Mouse (Mus musculus) small intestine, adult 2 months (tissue): ENCODE measurements around the gene Sipa1l3.

Source experiments
- CTCF ChIP-seq: fragments of 200-500 bp; IDR thresholded peaks from 2 replicates; pipeline ENCODE4 v1.5.1; 2012; ENCODE audit warnings: low read depth, mild to moderate bottlenecking, control low read depth, inconsistent platforms, low read length, moderate library complexity, mixed read lengths; ENCODE audit not compliant: insufficient replicate concordance, insufficient read length; ENCODE audit errors: extremely low read depth
- POLR2A ChIP-seq: fragments of 200-500 bp; IDR thresholded peaks from 2 replicates; pipeline ENCODE4 v1.6.1; 2012; ENCODE audit warnings: low read depth, mild to moderate bottlenecking, control low read depth, inconsistent platforms, low read length, moderate library complexity

DNA sequence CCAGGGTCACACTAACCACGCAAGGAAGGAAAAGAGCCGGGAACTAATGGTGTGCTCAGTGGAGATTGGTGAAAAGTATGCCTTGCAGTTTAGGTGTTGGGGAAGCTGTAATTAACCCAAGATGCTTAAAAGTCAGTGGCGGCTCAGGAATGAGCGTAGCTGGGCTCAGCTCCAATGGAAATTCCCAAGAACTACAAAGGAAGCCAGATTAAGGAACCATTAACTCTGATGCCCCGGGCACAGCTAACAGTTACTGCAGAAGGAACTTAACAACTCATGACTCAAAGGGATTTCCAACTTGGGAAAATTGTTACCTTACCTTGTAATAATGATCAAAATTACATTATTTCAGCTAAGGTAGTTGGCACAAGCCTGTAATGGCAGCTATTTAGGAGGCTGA lies 241.7 kb downstream of the Sipa1l3 start:
- TF ChIP-seq CTCF = no peak
- no peak for TF ChIP-seq POLR2A
